Mouse (Mus musculus): ENCODE measurements at regions not wholly inside any gene's neighbourhood (a gene's known extent, or its start where the extent isn't known, plus 50 kb on each side); places are given as distances from the start of the nearest gene placed in this dataset.

- Histone ChIP-seq H3K4me3 (no peak overlapping the region), H3K27ac (peak overlapping the region; percentile 48; the same call in 1 of the 2 replicates)
- WGBS = 31% methylated on average over 4 of the region's 4 CpGs
Observed at GRCm38 (mm10) chr7:53750985-53751605, 1084.2 kb upstream of the Luzp2 start.

More at GRCm38 (mm10) chr7:53750985-53751605, 1084.2 kb upstream of the Luzp2 start:
- no peaks in the 10 kb centered on the region for H3K36me3 ChIP-seq (replicated peaks)
- 0 out of 2 replicates have a peak overlapping the region, but pooled peaks have one; percentile 12 for H3K9ac ChIP-seq
- H3K4me2 ChIP-seq = 0 out of 2 replicates have a peak overlapping the region, but pooled peaks have one; percentile 7
- peak; percentile 82 for ATAC-seq (replicated peaks)
- peaks cover 9% of the 10 kb centered on the region for H3K4me1 ChIP-seq
- no peaks in the 10 kb centered on the region for H3K9me3 ChIP-seq
- H3K27me3 ChIP-seq (replicated peaks) = no peaks in the 10 kb centered on the region
